Mouse (Mus musculus) activated CD4-positive, CD25-positive, alpha-beta regulatory T cell, adult 4 months (primary cell): ENCODE measurements around the gene Ncapd2. TPM values are rescaled to one million over a fixed set of nuclear protein-coding genes. Genes with fewer than 3 reads are reported as not detected.

ENCODE experiments used
- ATAC-seq: one replicate; pipeline ENCODE4 v1.8.0; 2017
- polyA plus RNA-seq, 2 experiments: library from polyadenylated mRNA; unstranded; fragments of 100-300 nt; shearing (Covaris generic); gene quantifications; one replicate each; pipeline ENCODE4 v1.2.1; 2017

Gene Ncapd2
- polyA plus RNA-seq, 2 experiments from 2014 or later: 33.1 to 61.3 TPM

- no peak for ATAC-seq
Observed at GRCm38 (mm10) chr6:125213715-125214114, 22.2 kb upstream of the Ncapd2 start.

GRCm38 (mm10) chr6:125213129-125213528 lies 21.6 kb upstream of the Ncapd2 start:
- no peak for ATAC-seq

- ATAC-seq: no peak
Observed at GRCm38 (mm10) chr6:125212621-125213020, 21.1 kb upstream of the Ncapd2 start.

GRCm38 (mm10) chr6:125210436-125210835 lies 18.9 kb upstream of the Ncapd2 start:
- ATAC-seq: no peak

- no peak for ATAC-seq
Observed at GRCm38 (mm10) chr6:125197166-125197565, 5.7 kb upstream of the Ncapd2 start.

DNA sequence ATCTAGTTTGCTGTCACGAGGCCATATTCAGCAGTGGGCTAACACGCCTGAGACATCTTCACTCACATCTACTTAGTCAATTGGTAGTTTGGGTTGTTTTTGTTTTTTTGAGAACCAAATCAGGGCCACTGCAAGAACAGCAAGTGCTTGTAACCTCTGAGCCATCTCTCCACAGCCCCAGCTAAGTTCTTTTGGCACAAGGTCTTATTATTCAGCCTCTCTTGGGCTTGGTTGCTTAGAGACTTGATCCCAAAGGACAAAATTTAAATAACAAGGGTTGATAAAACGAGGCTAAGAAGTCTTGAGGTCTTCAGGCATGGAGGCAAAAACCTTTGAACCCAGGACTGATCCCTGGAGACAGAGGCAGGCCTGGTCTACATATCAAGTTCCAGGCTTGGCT lies 4.8 kb upstream of the Ncapd2 start:
- ATAC-seq: no peak

- ATAC-seq: no peak
Observed at GRCm38 (mm10) chr6:125195541-125196075, 4.1 kb upstream of the Ncapd2 start.

- ATAC-seq: no peak
Observed at GRCm38 (mm10) chr6:125193390-125193789, 1.9 kb upstream of the Ncapd2 start.

- ATAC-seq: no peak
Observed at GRCm38 (mm10) chr6:125192841-125193240, 1.3 kb upstream of the Ncapd2 start.

DNA sequence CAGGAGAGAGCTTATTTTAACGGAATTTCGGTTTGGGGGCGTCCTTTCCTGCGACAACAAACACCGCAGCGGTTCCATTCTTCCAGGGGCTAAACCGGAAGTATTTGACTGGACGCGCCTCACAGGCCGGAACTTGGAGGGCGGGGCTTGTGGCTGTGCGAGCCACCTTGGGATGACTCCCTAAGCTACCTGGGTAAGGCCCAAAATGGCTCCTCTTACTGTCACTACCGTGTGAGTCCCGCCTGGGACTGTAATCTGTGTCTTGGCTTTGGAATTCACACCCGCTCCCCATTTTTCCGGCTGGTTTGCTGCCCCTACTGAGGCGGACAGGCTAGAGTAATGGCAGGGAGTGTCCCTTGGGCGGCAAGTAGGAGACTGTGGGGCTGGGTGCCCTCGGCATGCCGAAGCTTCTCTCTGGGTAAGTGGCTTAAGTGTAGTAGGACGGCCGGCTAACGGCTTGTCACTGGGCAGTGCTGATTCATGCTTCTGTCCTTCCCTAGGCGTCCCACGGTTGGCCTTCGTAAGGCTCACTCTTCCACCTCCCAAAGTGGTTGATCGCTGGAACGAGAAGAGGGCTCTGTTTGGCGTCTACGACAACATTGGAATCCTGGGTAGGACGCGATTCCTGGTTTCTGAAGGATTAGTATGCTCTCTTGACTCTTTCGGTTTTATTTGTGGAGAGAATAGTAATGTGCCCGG lies 664 bp upstream of the Ncapd2 start:
- peak; percentile 69 for ATAC-seq

- ATAC-seq: no peak
Observed at GRCm38 (mm10) chr6:125190816-125191215, 685 bp downstream of the Ncapd2 start.

GRCm38 (mm10) chr6:125186203-125186602 lies 5.3 kb downstream of the Ncapd2 start:
- ATAC-seq: no peak

DNA sequence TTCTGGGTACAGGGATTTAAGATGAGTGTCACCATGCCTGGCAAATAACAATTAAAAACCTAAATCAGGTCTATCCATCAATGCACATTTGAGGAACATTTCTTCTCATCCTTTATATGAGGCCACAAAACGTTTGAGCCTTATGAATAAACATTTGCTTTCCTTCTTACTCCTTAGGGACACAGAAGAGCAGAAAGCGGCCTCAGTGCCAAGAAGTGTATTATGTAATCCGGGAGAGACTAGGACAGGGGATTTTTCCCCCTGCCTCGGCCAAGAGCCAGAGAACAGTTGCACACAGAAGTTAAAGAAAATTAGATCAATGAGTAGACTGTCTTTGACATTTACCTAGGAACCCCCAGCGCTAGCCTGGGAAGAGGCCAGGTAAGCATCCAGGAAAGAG lies 9.4 kb downstream of the Ncapd2 start:
- no peak for ATAC-seq

DNA sequence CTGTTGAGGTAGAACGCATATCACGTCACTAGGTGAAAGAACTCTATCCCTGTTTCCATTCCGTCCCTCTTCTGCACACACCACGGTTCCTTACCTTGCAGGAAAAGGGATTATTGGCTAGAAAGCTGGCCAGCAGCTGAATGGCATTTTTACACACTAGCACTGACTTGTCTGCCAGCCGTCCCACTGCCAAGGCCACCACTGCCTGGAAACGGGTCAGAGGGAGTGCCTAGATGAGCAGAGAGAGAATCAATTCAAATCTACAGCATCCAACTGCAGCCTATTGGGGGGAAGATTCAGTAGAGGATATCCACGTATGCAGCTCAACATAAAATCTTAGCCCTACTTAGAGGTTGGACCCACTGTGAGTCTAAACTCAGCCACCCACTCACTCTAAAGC lies 11.9 kb downstream of the Ncapd2 start:
- no peak for ATAC-seq

DNA sequence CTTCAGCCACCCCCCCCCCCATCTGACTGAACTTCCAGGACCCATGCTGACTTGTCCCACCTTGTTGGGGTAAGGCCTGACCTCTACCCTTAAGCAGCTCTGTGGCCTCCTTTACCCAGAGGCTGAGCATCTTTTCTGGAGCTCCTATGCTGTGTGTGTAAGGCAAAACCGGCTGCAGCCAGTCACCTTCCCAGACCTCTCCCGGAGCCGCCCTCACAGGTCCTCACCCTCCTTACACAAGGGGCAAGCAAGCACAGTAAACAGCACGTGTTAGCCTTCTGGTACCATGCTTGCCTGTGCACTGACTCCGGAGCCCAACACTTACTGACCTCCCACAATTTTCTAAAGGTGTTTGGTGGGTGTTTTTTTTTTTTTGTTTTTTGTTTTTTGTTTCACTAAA lies 16.0 kb downstream of the Ncapd2 start:
- ATAC-seq: no peak

GRCm38 (mm10) chr6:125173256-125173655 lies 18.2 kb downstream of the Ncapd2 start:
- no peak for ATAC-seq

- ATAC-seq: no peak
Observed at GRCm38 (mm10) chr6:125172474-125172873, 19.0 kb downstream of the Ncapd2 start.

- ATAC-seq: no peak
Observed at GRCm38 (mm10) chr6:125170194-125170593, 21.3 kb downstream of the Ncapd2 start.

DNA sequence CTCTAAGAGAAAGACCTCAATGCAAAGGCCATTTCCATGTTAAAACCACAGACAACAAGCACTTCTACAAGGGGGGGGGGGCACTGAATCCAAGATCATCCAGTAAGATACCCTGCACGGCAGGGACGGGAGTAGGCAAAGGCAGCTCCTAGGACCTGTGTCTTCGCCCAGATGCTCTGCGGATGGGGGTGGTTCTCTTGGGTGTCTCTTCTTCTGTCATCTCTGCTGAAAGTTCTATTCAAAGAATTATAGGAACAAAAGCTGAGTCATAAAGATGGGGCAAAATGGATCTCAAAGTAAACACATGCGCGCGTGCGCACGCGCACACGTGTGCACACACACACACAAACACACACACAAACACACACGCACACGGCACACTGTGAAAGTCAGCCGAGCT lies 23.4 kb downstream of the Ncapd2 start:
- no peak for ATAC-seq

GRCm38 (mm10) chr6:125166861-125167650 lies 24.4 kb downstream of the Ncapd2 start:
- ATAC-seq: no peak

GRCm38 (mm10) chr6:125166051-125166751 lies 25.3 kb downstream of the Ncapd2 start, which contains the start of gene Gapdh:
TSS of gene Gapdh (minus strand) at chr6:125166467.
- no peak for ATAC-seq

DNA sequence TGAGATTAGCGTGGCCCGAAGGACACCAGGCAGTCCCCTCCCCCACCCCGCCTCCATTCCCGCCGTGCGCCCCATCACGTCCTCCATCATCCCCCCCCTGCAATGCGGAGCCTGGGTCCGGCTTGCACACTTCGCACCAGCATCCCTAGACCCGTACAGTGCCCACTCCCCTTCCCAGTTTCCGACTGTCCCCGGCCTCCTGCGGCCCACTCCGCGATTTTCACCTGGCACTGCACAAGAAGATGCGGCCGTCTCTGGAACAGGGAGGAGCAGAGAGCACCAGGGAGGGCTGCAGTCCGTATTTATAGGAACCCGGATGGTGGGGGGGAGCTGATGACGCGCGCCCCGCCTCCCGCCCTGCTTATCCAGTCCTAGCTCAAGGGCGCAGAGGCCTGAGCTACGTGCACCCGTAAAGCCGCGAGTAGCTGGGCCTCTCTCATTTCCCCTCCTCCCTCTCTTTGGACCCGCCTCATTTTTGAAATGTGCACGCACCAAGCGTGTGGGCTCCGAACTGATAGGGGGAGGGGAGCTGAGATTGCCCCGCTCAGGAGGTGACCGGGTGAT lies 26.1 kb downstream of the Ncapd2 start:
- peak; percentile 90 for ATAC-seq
